Mouse (Mus musculus): ENCODE measurements around the gene Itsn1.

Gene Itsn1

DNA sequence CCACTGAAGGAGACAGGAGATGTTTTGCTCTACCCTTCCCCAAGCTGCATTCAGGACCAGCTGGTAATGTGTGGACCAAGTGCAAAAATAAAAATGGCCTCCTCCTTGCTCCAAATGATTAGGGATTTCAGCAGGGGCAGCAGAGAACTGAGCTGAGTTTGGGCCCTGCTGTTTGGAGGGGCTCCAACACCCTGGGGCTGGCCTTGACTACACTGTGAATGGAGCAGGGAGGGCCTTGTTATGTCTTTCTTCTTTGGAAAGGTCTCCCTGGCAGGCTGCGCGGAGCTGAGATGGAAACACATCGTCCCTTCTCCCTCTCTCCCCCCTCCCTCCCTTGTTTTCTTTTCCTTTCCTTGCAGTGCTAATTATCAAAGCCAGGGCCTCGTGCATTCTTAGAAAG lies 189.4 kb downstream of the Itsn1 start:
- DNase-seq: no peak

DNA sequence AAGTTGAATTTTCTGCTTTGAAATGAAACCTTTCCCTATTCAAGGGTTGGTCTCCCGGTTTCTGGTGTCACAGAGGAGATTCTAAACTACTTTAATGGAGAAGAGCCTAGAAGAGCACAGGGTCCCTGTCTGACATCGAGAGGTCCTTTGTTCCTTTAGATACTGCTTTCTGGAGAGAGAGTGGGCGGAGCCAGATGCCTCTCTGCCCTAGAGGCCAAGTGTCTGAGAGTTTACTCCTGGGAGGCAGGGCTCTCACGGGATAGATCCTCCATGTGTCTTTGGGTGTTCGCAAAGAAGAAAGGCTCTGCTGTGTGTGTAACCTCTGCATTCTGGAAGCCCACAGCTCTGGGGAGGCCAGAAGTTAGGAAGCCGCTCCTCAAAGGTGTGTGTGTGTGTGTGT lies 190.0 kb downstream of the Itsn1 start:
- no peak for DNase-seq

DNA sequence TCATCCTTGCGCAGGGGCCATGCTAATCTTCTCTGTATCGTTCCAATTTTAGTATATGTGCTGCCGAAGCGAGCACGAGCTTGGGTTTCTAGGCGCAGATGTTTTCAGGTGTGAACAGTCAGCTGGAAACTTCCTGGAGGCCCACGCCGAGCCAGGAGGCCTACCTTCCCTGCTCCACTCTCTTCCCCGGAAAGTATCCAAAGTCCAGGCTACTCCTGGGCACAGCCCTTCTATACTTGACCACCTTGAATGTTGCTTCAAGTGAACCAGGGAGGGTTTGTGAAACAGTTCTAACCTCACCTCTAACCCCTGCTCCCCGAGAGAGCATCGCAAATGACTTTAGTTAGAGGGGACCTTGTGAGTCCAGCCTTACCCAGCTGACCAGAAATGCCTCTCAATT lies 192.3 kb downstream of the Itsn1 start:
- DNase-seq: no peak

DNA sequence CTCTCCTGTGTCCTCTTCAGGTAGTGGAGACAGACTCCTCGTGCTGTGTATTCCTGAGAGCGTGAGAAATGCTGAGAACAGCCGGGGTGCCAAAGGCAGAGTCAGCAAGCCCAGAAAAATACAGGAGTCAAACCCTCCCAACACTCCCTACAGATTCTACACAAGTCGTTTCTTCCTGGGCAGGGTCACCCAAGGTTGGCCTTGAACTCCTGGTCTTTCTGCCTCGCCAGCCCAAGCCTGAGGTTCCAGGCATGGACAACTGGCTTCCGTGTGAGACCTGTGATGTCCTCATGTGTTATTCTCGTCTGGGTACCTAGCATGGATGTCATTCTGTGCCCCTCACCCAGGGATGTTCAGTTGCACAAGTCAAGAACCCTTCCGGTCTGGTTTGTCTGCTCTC lies 193.9 kb downstream of the Itsn1 start:
- no peak for DNase-seq

DNA sequence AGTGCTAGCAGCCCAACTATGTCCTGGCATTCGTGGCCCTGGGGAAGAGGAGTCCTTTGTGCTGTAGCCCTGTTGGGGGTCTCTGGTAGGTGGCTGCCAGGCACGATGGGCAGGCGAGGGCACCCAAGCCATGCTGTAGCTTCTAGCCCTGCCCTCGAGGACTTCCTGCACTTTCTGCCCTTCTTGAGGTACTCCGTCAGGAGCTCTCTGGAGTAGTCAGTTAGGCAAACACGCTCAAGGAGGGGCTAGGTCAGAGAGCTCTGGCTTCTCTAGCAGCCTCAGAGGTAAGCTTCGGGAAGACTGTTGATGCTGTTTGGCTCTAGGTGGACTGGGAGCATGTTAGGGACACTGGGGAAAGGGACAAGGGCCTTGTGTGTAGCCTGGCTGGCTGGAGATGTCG lies 195.3 kb downstream of the Itsn1 start:
- no peak for DNase-seq

DNA sequence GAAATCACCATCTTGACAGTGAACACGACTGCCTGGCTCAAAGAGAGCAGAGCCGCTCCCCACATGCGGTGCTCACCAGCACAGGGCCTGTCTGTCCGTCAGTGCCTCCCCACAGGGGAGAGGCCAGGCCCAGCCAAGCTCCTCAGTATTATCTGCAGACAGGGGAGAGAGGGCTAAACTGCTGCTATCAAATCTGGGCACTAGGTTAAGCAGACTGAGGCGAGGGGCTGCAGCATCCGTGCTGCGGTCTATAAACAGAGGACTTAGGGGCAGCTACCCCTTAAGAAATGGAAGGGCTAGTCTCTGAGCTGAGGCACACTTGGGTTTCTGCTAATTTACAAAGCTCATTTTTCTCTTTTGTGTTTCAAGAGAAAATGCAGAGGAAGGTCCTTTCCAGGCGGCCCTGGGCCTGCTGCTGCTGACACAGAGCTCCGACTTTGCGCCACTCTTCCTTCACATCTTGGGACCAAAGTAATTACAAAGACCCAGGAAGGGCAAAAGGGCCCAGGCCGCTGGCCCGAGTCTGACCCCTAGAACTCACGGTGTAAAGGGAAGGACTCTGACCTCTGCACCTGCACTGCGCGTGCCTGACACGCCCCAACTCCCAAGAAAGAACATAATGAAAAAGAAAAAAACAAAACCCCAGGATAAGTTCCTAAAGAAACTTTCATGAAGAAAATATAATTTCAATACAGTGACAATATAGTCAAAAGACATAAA lies 199.0 kb downstream of the Itsn1 start:
- DNase-seq: no peak

DNA sequence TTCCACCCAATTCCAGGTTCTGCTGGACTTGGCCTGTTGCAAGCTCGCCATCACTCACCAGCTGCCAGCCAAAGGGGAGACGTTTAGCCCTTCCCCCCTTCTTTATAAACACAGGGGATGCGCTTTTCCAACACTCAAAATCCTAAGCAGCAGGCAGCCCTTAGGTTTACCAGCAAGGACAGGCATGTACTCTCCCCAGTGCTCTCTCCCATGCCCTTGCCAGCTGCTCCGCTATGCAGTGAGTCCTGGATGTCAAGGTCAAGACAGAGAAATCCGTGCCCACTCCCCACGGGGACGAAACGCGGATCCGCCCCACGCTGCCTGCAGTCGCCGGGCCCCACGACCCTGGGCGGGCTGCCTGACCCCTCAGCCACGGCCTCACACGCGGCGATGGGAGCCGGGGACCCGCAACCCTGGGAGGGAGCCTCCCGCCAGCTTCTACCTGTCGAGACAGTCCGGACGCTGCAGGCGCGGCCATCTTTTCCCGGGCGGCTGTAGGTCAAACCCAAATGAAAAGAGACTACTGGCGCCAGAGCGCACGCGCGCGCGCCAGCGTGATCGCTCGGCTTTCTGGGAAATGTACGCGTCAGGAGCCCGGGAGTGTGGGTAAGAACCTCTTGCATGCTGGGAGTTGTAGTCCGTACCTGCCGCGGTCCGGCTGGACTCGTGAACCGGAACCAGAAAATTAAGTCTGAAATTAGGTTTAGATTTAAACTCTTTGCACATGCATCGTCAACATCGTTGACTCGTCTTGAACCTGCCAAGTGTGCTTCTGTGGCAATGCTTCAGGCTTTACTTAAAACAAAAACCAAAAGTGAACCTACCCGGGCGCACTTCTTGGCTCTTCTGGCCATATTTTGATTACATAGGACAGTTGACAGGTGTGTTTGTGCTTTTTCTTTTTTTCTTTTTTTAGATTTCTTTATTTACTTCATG lies 202.3 kb downstream of the Itsn1 start:
- peak; percentile 92 for DNase-seq

DNA sequence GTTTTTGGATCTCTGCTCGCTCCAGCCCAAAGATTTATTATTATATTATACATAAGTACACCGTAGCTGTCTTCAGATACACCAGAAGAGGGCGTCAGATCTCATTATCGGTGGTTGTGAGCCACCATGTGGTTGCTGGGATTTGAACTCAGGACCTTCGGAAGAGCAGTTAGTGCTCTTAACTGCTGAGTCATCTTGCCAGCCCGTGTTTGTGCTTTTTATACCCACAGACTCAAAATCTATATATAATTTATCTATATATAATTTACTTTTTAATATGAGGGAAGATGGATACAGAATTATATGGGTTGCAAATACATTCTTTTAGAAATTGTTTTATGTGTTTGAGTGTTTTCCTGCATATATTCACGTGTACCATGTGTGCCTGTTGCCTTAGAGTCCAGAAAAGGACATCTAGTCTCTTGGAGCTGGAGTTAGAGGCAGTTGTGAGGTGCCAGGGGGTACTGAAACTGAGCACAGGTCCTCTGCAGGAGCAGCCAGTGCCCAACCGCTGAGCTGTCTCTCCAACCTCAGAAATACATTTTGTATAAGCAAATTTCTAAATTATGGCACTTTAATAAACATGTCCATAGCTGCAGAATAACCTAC lies 203.1 kb downstream of the Itsn1 start:
- no peak for DNase-seq

DNA sequence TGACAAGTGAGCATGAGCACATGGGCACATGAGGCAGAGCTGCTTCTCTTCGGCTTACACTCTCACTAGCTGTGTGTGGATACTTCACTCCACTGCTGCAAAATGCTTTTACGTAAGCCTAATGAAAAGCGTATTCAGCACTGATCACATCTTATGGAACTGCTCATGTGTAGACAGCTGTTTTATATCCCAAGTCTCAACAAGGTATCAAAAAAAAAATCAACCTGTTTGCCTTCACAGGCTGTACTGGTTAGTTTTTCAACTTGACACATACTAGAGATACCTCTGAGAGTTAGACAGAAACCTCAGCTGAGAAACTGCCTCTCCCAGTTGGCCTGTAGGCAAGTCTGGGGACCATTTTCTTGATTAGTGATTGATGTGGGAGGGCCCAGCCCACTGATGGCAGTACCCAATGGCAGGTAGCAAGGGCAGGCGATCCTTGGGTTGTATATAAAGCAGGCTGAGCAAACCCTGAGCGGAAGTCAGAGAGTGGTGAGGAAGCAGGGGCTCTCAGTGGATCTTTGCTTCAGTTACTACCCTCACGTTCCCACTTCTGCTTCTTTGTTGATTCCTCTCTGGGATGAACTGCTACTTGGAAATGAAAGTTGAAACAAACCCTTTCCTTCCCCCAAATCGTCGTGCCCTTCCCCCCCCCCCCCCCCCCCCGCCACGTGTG lies 203.9 kb downstream of the Itsn1 start:
- DNase-seq: no peak

DNA sequence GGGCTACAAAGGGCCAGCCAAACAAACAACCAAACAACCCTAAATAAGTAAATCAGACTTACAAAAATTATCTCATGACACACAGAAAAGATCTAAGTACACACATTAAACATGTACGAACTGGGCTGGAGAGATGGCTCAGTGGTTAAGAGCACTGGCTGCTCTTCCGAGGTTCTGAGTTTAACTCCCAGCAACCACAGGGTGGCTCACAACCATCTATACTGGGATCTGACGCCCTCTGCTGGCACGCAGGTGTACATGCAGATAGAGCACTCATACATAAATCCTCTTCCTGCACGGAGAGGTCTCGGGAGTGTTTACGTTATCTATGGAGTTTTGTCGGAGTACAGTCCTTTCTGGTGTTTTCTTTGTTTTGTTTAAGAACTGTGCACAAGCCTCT lies 206.0 kb downstream of the Itsn1 start:
- DNase-seq: peak; percentile 71

DNA sequence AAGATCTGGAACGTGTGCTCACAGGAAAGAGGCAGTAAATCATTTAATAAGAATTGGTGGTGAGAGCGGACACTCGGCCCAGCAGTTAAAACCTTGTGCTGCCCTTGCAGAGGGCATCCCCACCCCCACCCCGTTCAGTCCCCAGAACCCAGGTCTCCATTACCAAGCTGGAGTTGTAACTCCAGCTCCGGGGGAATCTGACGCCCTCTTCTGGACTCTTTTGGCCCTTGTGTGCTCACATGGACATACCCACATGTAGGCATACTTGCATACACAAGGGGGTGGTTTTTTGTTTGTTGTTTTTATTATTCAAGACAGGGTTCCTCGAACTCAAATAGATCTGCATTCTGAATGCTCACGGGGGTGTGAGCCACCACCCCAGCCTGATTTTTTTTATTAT lies 206.6 kb downstream of the Itsn1 start:
- DNase-seq: no peak

DNA sequence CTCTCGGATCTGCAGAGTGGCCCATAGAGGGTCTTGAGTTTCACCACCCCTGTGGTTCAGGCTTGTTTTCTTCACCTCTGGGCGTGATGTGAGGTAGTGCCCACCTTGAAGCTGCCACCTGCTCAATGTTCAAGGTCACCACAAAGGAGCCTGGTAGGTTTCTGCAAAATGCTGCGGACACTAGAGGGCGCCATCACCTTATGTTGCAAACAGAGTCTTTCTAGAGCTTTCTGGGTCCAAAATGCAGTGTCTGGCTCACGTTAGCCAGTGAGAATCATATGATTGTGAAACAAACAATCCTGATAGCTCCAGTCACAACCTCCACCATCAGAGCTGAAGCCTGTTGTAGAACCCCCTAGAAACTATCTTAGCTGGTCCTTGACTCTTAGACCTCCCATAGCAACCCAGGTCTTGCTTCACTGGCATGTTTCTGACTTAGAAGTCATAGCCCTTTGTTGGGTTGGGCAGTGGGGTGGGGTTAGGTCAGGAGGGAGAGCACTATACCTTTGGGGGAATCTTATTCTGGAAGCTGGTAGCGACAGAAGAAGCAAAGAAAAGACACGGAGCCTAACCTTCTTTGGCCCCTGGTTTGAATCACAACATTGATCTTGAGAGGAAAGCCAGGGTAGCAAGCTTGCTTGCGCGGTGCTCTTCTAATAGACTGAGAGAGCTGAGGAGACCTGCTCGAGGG lies 207.4 kb downstream of the Itsn1 start:
- DNase-seq: peak; percentile 87

DNA sequence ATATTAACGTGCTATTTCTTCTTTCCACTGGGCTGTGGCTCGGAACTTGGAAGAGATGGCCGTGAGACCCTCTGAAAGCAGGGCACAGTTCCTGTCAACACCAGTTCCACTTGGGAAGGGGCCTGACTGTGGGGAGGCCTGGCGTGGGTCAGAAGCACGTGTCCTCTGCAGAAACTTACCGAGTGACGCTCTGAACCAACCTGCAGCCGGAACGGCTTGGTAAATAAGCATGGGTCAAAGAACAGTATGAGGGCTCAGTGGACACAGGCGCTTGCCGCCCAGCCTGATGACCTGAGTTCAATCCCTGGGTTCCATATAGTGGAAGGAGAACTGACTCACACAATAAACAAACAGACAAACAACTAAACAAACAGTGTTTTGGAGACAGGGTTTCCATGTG lies 208.2 kb downstream of the Itsn1 start:
- DNase-seq: no peak

DNA sequence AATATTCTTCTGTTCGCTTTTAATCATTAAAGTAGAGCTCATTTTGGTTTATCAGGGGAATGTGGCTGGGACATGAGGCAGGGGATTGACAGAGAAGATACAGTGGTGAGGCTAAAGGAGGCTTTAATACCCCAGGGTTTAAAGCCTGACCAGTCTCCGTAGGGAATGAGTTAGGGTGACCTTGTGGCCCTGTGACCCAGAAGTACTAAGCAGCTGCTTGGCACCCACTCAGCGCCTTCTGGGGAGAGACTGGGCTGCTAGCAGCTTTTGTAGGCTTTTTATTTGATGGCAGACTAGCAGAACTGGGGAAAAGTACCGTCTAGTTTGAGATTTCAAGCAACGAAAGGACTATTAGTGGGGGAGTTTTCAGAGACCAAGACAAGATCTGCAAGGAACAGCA lies 209.1 kb downstream of the Itsn1 start:
- DNase-seq: no peak

DNA sequence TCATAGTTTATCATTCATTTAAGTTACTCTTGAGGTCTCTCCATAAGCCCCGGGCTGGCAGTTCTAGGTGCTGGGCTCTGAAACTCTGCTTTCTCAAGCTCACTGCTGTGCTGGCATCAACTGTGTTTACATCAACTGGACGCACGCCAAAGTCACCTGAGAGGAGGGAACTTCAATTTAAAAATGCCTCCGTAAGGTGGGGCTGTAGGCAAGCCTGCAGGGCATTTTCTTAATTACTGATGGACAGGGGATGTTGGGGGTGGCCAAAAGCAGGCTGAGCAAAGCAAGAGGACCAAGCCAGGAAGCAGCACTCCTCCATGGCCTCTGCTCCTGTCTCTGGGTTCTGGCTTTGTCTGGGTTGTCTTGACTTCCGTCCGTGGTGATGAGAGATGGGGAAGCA lies 211.6 kb downstream of the Itsn1 start:
- no peak for DNase-seq

DNA sequence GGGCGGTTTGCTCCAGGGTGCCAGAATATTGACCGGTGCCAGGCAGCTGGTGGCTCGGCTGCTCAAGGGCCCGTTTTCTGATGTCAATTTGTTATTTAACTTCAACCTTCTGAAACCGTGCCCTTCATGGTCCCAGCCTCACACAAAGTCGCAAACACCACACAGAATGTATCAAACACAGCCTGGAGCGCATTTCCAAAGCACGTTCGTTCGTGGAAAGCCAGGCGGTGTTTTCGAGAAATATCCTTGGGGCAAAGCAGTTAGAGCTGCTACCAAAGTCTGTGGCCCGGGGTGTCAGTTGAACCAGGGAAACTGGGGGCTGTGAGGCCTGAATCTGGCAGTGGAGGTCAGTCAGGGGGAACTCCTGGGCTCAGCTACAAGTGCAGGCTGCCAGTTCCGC lies 213.1 kb downstream of the Itsn1 start:
- no peak for DNase-seq

DNA sequence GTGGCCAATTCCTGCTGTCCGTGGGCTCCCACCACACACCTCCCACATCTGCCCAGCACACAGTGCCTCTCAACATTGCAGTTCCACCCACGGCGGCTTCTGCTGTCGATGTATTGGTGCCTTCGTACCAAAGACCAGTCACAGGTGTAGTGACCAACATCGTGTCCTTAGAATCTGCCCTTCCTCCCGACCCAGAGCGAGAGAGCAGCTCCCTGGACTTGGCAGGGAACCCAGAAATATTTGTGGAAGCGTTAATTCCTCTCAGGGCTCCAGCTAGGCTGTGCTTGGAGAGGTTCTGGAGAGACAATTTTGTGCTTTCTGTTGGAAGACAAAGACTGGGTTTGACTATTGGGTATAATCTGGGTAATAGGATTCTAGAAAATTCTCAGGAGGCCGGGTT lies 217.2 kb downstream of the Itsn1 start:
- no peak for DNase-seq

DNA sequence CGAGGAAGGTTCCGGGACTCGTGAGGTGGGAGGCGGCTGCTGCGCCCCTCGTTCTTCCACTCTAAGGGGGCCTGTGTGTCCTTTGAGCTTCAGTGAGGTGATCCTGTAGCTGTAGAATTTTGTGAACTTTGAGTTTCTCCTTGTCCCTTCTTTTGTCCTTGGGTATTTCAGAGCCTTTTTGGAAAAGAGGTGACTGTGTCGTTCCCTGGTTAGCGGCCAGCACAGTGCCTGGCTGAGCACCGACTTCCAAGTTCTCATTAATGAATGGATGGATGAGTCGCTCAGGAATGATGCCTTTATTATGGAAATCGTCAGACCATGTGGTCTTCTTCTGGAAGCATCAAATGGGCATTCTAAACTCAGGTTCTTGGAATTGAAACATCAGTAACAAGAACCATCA lies 218.0 kb downstream of the Itsn1 start:
- DNase-seq: no peak

DNA sequence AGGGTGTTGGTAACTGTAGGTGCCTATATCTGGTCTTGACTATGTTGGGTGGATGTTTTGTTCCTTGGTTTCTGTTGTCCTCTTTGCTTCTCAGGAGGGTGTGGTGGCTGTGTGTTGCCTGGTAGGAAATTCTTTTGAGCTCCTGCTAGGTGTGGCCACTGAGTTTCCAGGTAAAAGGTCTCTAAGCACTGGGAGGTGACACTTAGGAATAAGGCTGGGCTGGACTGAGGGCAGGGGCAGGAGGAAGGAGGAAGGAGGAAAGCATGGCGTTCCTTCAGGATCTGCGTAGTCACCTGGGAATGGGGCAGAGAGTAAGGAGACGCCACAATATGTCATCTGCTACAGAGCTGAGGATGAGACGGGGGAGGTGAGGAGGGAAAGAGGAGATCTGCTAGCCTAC lies 224.9 kb downstream of the Itsn1 start:
- no peak for DNase-seq

DNA sequence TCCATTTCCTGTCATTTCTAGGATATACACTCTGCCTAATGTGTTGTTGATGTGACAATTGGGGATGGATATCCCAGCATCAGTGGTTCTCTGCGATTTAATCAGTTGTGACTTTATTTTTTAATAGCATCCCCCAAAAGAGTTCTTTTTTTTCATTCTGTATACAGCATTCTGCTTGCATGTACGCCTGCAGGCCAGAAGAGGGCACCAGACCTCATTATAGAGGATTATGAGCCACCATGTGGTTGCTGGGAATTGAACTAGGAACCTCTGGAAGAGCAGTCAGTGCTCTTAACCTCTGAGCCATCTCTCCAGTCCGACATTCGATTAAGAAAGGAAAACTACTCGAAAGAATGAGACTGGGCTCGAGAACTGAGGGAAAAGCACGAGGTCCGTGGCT lies 225.7 kb downstream of the Itsn1 start:
- no peak for DNase-seq

DNA sequence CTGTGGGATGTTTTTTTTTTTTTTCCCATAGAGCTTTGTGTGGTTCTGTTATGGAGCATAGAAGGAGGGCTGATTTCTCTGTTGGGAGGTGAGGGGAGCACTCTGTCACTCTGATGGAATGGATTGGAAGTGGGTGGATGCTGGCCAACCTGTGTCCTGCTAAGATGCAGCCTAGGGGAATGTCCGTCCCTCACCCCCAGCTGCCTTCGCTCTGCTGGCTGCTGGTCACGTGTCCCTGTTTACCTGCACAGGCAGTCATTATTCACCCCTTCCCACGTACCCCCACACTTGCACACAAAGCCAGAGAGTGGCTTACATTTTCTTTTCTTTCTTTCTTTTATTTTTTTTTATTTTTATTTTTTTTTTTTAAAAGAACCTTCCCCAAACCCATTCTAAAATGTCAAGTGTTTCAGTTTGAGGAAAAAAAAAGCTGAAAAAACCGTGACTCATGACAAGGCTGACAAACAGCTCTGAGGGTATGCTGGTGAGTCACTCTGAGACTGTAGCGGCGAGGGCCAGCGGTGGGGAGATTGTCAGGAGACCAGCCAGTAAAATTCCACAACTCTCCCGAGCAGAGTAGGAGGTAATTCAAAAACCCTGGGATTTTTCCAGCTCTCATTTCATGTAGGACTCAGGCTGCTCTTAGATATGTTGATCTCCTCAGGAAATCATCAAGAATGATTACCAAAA lies 233.3 kb downstream of the Itsn1 start:
- DNase-seq: no peak

DNA sequence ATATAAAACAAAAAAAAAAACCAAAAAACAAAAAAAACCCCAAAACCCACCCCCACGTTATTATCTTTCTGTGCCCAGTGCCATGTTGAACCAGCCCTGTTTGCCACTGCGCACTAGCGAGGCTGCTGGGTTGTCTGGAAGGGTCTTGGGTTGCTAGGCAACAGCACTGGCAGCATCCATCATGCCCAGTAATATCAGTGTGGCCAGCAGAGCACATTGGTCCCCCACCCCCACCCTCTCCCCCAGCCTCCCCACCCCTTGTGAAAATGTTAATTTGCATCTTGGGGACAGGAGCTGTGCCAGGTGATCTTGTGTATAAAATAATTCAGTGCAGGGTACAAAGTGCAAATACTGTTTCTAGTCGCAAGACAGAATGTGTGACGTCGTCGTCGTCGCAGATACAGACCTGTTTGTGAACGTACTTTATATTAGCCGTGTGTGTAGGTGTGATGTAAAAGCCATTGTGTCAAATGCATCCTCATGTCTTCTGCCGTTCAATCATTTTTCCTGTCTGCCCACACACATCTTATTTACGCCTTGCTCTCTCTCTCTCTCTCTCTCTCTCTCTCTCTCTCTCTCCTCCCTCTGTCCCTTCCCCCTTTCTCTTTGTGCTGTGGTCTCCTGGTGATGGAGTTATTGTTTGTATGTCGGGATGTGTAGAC lies 233.9 kb downstream of the Itsn1 start:
- DNase-seq: no peak

All from thymus, postnatal 14 days (tissue).